Mouse (Mus musculus) fat pad, adult 2 months (tissue): ENCODE measurements around the gene Atmin.

ENCODE experiments used
- DNase-seq: peaks from one replicate; pipeline ENCODE4 v3.0.0-alpha.2; 2011; ENCODE audit warnings: low read depth, low spot score; ENCODE audit errors: extremely low read depth

Gene Atmin

DNA sequence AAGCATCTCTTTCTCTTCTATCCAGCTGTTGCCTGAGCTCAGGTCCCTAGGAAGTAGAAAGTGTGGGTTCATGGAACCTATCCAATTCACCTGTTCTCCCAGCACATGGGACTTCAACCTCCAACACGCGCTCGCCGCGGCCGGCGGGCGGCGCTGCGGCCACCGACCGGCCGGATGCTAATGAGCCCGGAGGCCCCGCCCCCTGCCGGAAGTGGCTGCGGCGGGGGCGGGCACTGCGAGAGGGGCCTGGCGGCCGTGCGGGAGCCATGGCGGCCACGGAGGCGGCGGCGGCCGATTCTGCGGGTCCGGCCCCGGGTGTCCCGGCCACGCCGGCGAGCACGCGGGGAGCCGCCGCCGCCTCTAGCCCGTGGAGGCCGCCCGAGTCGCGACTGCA is at the start of gene Atmin:
TSS of gene Atmin (plus strand) at position 233 of the 394 bp plus-strand sequence.
- DNase-seq = no peak

DNA sequence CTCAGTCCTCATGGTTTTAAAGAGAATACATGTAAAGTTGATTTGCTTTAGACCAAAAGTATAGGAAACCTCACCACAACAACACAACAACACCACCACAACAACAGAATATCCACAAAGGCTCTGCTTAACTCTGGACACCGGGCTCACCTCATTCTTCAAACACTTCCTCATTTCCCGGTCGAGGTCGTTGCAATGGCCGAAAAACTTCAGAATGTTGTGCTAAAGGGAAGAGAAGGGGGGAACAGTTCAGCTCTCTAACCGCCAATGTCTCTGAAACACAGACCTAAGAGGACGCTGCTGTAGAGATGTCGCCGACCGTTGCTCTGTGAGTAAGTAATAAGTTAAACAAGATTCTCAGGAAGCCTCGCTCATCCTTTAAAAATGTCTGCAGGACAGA is 49.3 kb upstream of the Atmin start:
- DNase-seq = no peak

- no peak for DNase-seq
Measured at GRCm38 (mm10) chr8:116895521-116895920, 47.7 kb upstream of the Atmin start.

DNA sequence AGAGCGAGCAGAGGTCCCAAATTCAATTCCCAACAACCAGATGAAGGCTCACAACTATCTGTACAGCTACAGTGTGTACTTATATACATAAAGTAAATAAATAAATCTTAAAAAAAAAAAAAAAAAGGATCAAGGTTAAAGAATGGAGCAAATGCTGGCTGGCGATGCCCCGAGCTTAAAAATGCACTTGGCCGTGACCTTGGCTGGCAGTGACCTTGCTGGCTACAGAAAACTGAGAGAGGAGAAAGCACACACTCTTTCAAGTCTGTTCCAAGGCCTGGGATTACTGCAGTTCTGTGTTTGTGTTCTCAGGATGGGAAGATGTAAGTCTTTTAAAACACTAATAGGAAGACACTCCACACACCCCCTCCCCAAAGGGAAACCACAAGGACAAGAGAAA is 38.5 kb upstream of the Atmin start:
- no peak for DNase-seq

DNA sequence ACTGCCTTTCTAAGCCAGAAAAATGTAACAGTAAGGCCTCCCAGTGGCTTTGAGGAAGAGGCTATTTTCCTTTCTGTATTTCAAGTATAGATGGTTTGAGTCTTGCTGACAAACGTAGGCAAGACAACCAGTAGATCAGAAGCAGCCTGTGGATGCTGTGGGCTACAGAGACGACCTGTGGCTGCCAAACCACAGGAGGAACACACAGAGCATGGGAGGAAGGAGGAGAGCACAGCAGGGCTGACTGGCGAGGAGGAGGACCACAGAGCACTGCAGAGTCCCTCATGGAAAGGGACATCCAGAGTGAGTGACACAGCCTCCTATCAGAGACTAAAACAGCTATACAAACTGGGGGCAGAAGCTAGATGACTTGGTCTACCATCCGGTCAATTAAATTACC is 37.9 kb upstream of the Atmin start:
- no peak for DNase-seq

- DNase-seq = no peak
Measured at GRCm38 (mm10) chr8:116905836-116906235, 37.4 kb upstream of the Atmin start.

- no peak for DNase-seq
Measured at GRCm38 (mm10) chr8:116921005-116921336, 22.2 kb upstream of the Atmin start.

GRCm38 (mm10) chr8:116921337-116922059 is 21.7 kb upstream of the Atmin start, which contains the start of the genes Cmc2 and Cenpn:
Gene Cmc2 (minus strand): TSS chr8:116921455.
Gene Cenpn (plus strand): TSS chr8:116921730.
- peak; percentile 50 for DNase-seq

GRCm38 (mm10) chr8:116922060-116922757 is 21.0 kb upstream of the Atmin start:
- no peak for DNase-seq

DNA sequence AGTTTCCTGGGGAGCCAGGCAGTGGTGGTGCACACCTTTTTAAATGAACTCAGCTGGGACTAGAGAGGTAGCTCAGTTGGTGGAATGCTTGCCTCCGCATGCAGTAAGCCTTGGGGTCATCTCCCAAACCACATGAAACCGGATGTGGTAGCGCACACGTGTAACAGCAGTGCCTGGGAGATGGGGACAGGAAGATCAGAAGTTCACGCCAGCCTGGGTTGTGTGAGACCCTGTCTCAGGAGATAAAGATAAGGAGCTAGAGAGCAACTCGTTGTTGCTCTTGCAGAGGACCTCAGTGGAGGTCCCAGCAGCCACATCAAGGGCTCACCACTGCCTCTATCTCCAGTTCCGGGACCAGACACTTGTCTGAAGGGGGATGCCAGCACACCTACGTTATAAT is 19.7 kb upstream of the Atmin start:
- DNase-seq = no peak

GRCm38 (mm10) chr8:116927880-116928279 is 15.3 kb upstream of the Atmin start:
- DNase-seq = no peak

DNA sequence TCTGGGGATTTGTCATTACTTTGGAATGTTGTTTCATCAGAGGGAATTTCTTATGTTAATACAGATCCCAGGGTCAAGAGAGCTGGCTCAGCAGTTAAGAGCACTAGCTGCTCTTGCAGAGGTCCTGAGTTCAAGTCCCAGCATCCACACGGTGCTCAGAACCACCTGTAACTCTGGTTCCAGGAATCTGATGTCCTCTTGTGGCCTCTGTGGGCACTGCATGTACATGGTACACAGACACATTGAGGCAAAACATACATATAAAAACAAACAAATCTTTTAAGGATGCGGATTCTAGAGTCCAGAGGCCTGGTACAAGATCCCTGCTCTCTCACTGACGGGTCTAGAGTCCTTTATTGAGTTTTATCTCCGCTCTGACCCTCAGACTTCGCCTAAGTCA is 14.6 kb upstream of the Atmin start:
- DNase-seq = no peak

DNA sequence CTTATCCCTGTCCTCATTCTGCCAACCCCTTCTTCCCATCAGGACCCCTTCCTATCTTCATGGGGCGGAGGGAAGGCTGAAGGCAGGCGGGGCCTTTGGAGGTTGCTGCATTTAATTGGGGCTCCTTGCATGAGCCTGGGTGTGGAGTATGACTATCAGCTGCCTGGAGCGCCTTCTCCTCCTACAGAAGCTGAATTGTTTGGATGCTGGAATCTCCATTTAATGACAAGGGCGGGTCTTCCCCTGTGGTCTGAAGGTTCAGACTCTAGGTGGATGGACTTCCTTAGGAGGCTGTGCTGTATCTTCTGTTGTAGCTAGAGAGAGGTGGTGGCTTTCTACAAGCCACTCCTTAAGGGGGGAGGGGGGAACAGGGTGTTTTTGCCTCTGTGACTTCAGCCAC is 8.2 kb upstream of the Atmin start:
- DNase-seq = no peak

- no peak for DNase-seq
Measured at GRCm38 (mm10) chr8:116935506-116935905, 7.7 kb upstream of the Atmin start.

- DNase-seq = no peak
Measured at GRCm38 (mm10) chr8:116942284-116943058, 722 bp upstream of the Atmin start.

GRCm38 (mm10) chr8:116943555-116944384 is 577 bp downstream of the Atmin start:
- no peak for DNase-seq

- DNase-seq = no peak
Measured at GRCm38 (mm10) chr8:116944385-116944696, 1.1 kb downstream of the Atmin start.

- no peak for DNase-seq
Measured at GRCm38 (mm10) chr8:116945169-116945910, 2.1 kb downstream of the Atmin start.

- no peak for DNase-seq
Measured at GRCm38 (mm10) chr8:116946268-116946838, 3.2 kb downstream of the Atmin start.

- DNase-seq = no peak
Measured at GRCm38 (mm10) chr8:116946851-116947250, 3.7 kb downstream of the Atmin start.
